Mouse (Mus musculus) G1E (cell line): ENCODE results near the gene Gabbr2.

ENCODE experiments used
- CTCF ChIP-seq: IDR thresholded peaks from 2 replicates; pipeline ENCODE4 v1.5.1; 2012; ENCODE audit warnings: low read depth, low read length, inconsistent platforms, mixed read lengths
- GATA1 ChIP-seq: IDR thresholded peaks from 2 replicates; pipeline ENCODE4 v1.6.1; 2012; ENCODE audit warnings: borderline replicate concordance, low read length, inconsistent platforms, mixed read lengths
- GATA2 ChIP-seq: IDR thresholded peaks from 2 replicates; pipeline ENCODE4 v1.6.1; 2012; ENCODE audit warnings: low read depth, low read length, inconsistent platforms, borderline replicate concordance
- TAL1 ChIP-seq: conservative IDR thresholded peaks from 2 replicates; pipeline ENCODE4 v1.6.1; 2012; ENCODE audit warnings: low read depth, low read length, inconsistent platforms, mixed read lengths

DNA sequence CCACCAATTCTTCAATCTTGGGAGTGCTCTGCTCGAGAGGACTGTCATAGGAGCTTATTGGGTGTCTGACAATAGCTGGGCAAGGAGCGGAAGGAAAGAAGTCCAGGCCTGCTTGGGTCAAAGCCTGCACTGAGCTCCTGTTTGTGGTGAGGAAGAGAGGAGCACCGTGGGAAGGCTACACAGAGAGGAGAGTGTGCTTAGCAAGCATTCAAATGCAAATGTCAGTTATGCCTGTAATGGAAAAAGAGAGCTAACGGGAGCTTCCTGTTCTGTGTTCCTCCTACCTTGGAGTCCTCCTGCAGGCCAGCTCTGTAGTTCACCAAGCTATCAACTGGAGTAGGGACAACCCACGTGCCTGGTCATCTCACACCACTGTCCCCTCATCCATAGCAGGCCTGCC, 180.5 kb downstream of the Gabbr2 start:
- no peak for TF ChIP-seq TAL1
- TF ChIP-seq CTCF: no peak
- no peak for TF ChIP-seq GATA1
- TF ChIP-seq GATA2: no peak
